Mouse (Mus musculus): ENCODE results near the gene Ndrg2.

DNA sequence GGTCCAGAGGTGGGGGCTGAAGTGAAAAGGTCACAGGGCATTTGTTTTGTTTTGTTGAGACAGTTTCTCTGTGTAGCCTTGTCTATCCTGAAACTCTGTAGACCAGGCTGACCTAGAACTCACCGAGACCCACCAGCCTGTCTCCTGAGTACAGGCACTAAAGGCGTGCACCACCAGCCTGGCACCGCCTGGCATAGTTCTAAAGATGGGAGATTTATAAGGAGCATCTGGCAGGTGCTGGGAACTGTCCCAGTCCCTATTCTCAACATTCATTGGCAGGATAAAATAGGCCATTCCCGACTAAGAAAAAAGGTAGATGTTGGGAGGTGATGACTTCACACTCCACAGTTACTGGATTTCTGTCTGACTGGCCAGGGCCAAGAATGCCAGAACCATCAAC, 5.0 kb upstream of the Ndrg2 start:
- TF ChIP-seq CTCF (IDR thresholded peaks at IDR 0.05; ENCODE audit: insufficient read depth, low read length): no peak
- no peak for TF ChIP-seq POLR2A (IDR thresholded peaks at IDR 0.05; ENCODE audit: borderline replicate concordance, extremely low read depth, low read depth, low read length)
